Mouse (Mus musculus): ENCODE measurements at regions not wholly inside any gene's neighbourhood (a gene's known extent, or its start where the extent isn't known, plus 50 kb on each side); places are given as distances from the start of the nearest gene placed in this dataset.

DNA sequence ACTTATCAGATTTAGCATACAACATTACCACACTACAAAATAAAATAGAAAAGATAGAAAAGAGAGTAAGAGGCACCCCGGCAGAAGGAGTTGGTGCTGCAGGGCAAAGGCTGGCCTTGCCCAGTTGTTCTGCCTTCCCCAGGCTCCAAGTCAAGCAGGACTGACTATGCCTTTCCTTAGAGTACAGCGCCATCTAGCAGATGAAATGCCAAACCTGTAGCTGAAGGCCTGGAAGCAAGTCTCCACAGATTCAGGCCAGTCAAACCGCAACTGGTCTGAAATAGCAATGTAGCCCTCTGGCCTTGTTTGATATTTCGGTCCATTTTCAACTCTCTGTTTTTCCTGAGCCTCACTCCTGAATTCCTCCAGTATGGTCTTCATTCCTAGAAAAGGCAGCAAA, 312.4 kb upstream of the Clint1 start:
- TF ChIP-seq POLR2A (IDR thresholded peaks at IDR 0.05; ENCODE audit: extremely low read depth, insufficient read depth, low read length) (no peak), CTCF (IDR thresholded peaks at IDR 0.05; ENCODE audit: low read depth, low read length) (peak; percentile 70)
